Mouse (Mus musculus) heart, embryonic 13.5 days (tissue): ENCODE measurements at regions not wholly inside any gene's neighbourhood (a gene's known extent, or its start where the extent isn't known, plus 50 kb on each side); places are given as distances from the start of the nearest gene placed in this dataset.
A peak's percentile ranks its signal among the peaks of the same experiment; 100 is the strongest.

ENCODE experiments used
- ATAC-seq: fragments of 200-750 bp; cut with Nextera tagmentation; 2 replicates; pipeline ENCODE4 v1.8.0; 2017; ENCODE audit warnings: moderate TSS enrichment; ENCODE audit not compliant: insufficient number of reproducible peaks, low FRiP score, low TSS enrichment; ENCODE audit errors: extremely low read depth
- H3K27ac ChIP-seq: fragments of 300-500 bp; sonication (generic); replicated peaks from 2 replicates; pipeline ENCODE4 v1.5.1; 2015; ENCODE audit warnings: moderate library complexity, mild to moderate bottlenecking, inconsistent platforms
- H3K27me3 ChIP-seq: fragments of 300-500 bp; sonication (generic); replicated peaks from 2 replicates; pipeline ENCODE4 v1.6.1; 2015; ENCODE audit warnings: mild to moderate bottlenecking, inconsistent platforms
- H3K36me3 ChIP-seq: fragments of 300-500 bp; sonication (generic); 2 replicates; pipeline ENCODE4 v1.6.1; 2015; ENCODE audit warnings: mild to moderate bottlenecking, inconsistent platforms
- H3K4me1 ChIP-seq: fragments of 300-500 bp; sonication (generic); 2 replicates; pipeline ENCODE4 v1.6.1; 2015; ENCODE audit warnings: inconsistent platforms
- H3K4me2 ChIP-seq: fragments of 300-500 bp; sonication (generic); 2 replicates; pipeline ENCODE4 v1.6.1; 2015; ENCODE audit warnings: inconsistent platforms, mild to moderate bottlenecking, moderate library complexity
- H3K4me3 ChIP-seq: fragments of 300-500 bp; sonication (generic); 2 replicates; pipeline ENCODE4 v1.5.1; 2015; ENCODE audit warnings: moderate library complexity, mild to moderate bottlenecking, inconsistent platforms
- H3K9ac ChIP-seq: fragments of 300-500 bp; sonication (generic); 2 replicates; pipeline ENCODE4 v1.6.1; 2015; ENCODE audit warnings: inconsistent platforms, mild to moderate bottlenecking, moderate library complexity
- H3K9me3 ChIP-seq: fragments of 300-500 bp; sonication (generic); 2 replicates; pipeline ENCODE4 v1.6.1; 2016; ENCODE audit warnings: inconsistent platforms
- WGBS: fragments of 180-500 bp; shearing (Covaris S2); methylation state at CpG from one replicate; pipeline ENCODE4 v1.1.7; 2015; ENCODE audit warnings: mixed read lengths; 5-methylcytosine and 5-hydroxymethylcytosine counted together

GRCm38 (mm10) chr13:47602646-47603045 lies 480.2 kb downstream of the Rnf144b start:
- Histone ChIP-seq H3K27ac (no peak overlapping the region), H3K27me3 (no peaks in the 10 kb centered on the region), H3K4me1 (no peaks in the 10 kb centered on the region), H3K4me2 (no peak overlapping the region), H3K9ac (no peak overlapping the region), H3K4me3 (no peak overlapping the region), H3K9me3 (no peaks in the 10 kb centered on the region), H3K36me3 (no peaks in the 10 kb centered on the region)
- 42% methylated on average over 1 of the region's 1 CpGs for WGBS
- no peak for ATAC-seq

- H3K4me2 ChIP-seq = no peak overlapping the region
Measured at GRCm38 (mm10) chr13:47611439-47611838, 489.0 kb downstream of the Rnf144b start.

GRCm38 (mm10) chr13:47636511-47637103 lies 514.2 kb downstream of the Rnf144b start:
- Histone ChIP-seq H3K9ac (no peak overlapping the region), H3K36me3 (no peaks in the 10 kb centered on the region), H3K9me3 (no peaks in the 10 kb centered on the region), H3K27me3 (0 out of 2 replicates have a peak, but pooled peaks cover 3% of the 10 kb centered on the region), H3K4me1 (no peaks in the 10 kb centered on the region), H3K4me2 (no peak overlapping the region), H3K4me3 (no peak overlapping the region), H3K27ac (no peak overlapping the region)
- no peak for ATAC-seq
- 64% methylated on average over 8 of the region's 8 CpGs for WGBS

More at GRCm38 (mm10) chr13:47611439-47611838, 489.0 kb downstream of the Rnf144b start:
- no peaks in the 10 kb centered on the region for H3K9me3 ChIP-seq
- WGBS = 71% methylated on average over 4 of the region's 4 CpGs
- no peaks in the 10 kb centered on the region for H3K36me3 ChIP-seq
- peaks cover 8% of the 10 kb centered on the region; the same call in 1 of the 2 replicates for H3K4me1 ChIP-seq
- no peak overlapping the region for H3K4me3 ChIP-seq
- no peak for ATAC-seq
- H3K27ac ChIP-seq = no peak overlapping the region
- H3K9ac ChIP-seq = no peak overlapping the region
- no peaks in the 10 kb centered on the region for H3K27me3 ChIP-seq

GRCm38 (mm10) chr13:47642341-47642740 lies 519.9 kb downstream of the Rnf144b start:
- Histone ChIP-seq H3K4me3 (no peak overlapping the region), H3K4me1 (0 out of 2 replicates have a peak, but pooled peaks cover 5% of the 10 kb centered on the region), H3K9ac (no peak overlapping the region), H3K27me3 (0 out of 2 replicates have a peak, but pooled peaks cover 3% of the 10 kb centered on the region), H3K36me3 (no peaks in the 10 kb centered on the region), H3K9me3 (no peaks in the 10 kb centered on the region), H3K27ac (no peak overlapping the region), H3K4me2 (no peak overlapping the region)
- ATAC-seq = no peak
- WGBS = 76% methylated on average over 10 of the region's 10 CpGs

GRCm38 (mm10) chr13:47645081-47645480 lies 522.6 kb downstream of the Rnf144b start:
- WGBS = 30% methylated on average over 10 of the region's 10 CpGs
- Histone ChIP-seq H3K27ac (no peak overlapping the region), H3K4me1 (peaks cover 13% of the 10 kb centered on the region; the same call in 1 of the 2 replicates), H3K4me3 (no peak overlapping the region), H3K27me3 (no peaks in the 10 kb centered on the region), H3K4me2 (peak overlapping the region; percentile 53), H3K36me3 (no peaks in the 10 kb centered on the region), H3K9me3 (no peaks in the 10 kb centered on the region), H3K9ac (no peak overlapping the region)
- ATAC-seq = no peak

- no peak overlapping the region for H3K4me2 ChIP-seq
- ATAC-seq = no peak
- 52% methylated on average over 5 of the region's 5 CpGs for WGBS
- H3K27ac ChIP-seq = no peak overlapping the region
- H3K36me3 ChIP-seq = no peaks in the 10 kb centered on the region
- no peaks in the 10 kb centered on the region for H3K9me3 ChIP-seq
- no peaks in the 10 kb centered on the region for H3K27me3 ChIP-seq
- no peak overlapping the region for H3K9ac ChIP-seq
- H3K4me3 ChIP-seq = no peak overlapping the region
- H3K4me1 ChIP-seq = peaks cover 14% of the 10 kb centered on the region; the same call in 1 of the 2 replicates
Measured at GRCm38 (mm10) chr13:47647693-47648092, 525.2 kb downstream of the Rnf144b start.

- H3K4me2 ChIP-seq = peak overlapping the region; percentile 65
- peak overlapping the region; percentile 67 for H3K9ac ChIP-seq
- no peaks in the 10 kb centered on the region for H3K9me3 ChIP-seq
- WGBS = 70% methylated on average over 13 of the region's 13 CpGs
- peak overlapping the region; percentile 37 for H3K4me3 ChIP-seq
- peaks cover 11% of the 10 kb centered on the region; the same call in 1 of the 2 replicates for H3K4me1 ChIP-seq
- ATAC-seq = no peak
- H3K27me3 ChIP-seq = no peaks in the 10 kb centered on the region
- H3K27ac ChIP-seq = no peak overlapping the region
- no peaks in the 10 kb centered on the region for H3K36me3 ChIP-seq
Measured at GRCm38 (mm10) chr13:47650093-47650492, 527.6 kb downstream of the Rnf144b start.

GRCm38 (mm10) chr13:47666470-47666869 lies 544.0 kb downstream of the Rnf144b start:
- Histone ChIP-seq H3K27me3 (no peaks in the 10 kb centered on the region), H3K9me3 (no peaks in the 10 kb centered on the region), H3K4me3 (no peak overlapping the region), H3K4me2 (peak overlapping the region; percentile 30; the same call in 1 of the 2 replicates), H3K9ac (0 out of 2 replicates have a peak overlapping the region, but pooled peaks have one; percentile 28), H3K36me3 (no peaks in the 10 kb centered on the region), H3K27ac (peak overlapping the region; percentile 73), H3K4me1 (peaks cover 17% of the 10 kb centered on the region)
- no peak for ATAC-seq
- WGBS = 34% methylated on average over 3 of the region's 3 CpGs

- ATAC-seq = no peak
- Histone ChIP-seq H3K27me3 (no peaks in the 10 kb centered on the region), H3K4me1 (peaks cover 17% of the 10 kb centered on the region), H3K9ac (peak overlapping the region; percentile 62), H3K36me3 (no peaks in the 10 kb centered on the region), H3K9me3 (no peaks in the 10 kb centered on the region), H3K4me3 (0 out of 2 replicates have a peak overlapping the region, but pooled peaks have one; percentile 7), H3K27ac (peak overlapping the region; percentile 73), H3K4me2 (peak overlapping the region; percentile 49)
- WGBS = 22% methylated on average over 13 of the region's 13 CpGs
Measured at GRCm38 (mm10) chr13:47666956-47667701, 544.7 kb downstream of the Rnf144b start.

GRCm38 (mm10) chr13:47688131-47688530 lies 565.7 kb downstream of the Rnf144b start:
- no peaks in the 10 kb centered on the region for H3K9me3 ChIP-seq
- no peaks in the 10 kb centered on the region for H3K4me1 ChIP-seq
- no peak for ATAC-seq
- H3K36me3 ChIP-seq = no peaks in the 10 kb centered on the region
- no peak overlapping the region for H3K4me2 ChIP-seq
- H3K27ac ChIP-seq = no peak overlapping the region
- no peak overlapping the region for H3K9ac ChIP-seq
- no peak overlapping the region for H3K4me3 ChIP-seq
- H3K27me3 ChIP-seq = no peaks in the 10 kb centered on the region
- 64% methylated on average over 3 of the region's 3 CpGs for WGBS

GRCm38 (mm10) chr13:47693815-47694214 lies 567.2 kb upstream of the Id4 start:
- 82% methylated on average over 14 of the region's 14 CpGs for WGBS
- no peak for ATAC-seq
- no peaks in the 10 kb centered on the region for H3K27me3 ChIP-seq
- no peaks in the 10 kb centered on the region for H3K4me1 ChIP-seq
- no peak overlapping the region for H3K4me2 ChIP-seq
- H3K27ac ChIP-seq = no peak overlapping the region
- no peak overlapping the region for H3K9ac ChIP-seq
- no peaks in the 10 kb centered on the region for H3K36me3 ChIP-seq
- H3K4me3 ChIP-seq = no peak overlapping the region
- no peaks in the 10 kb centered on the region for H3K9me3 ChIP-seq
